Mouse (Mus musculus) heart, postnatal 0 days (tissue): ENCODE measurements around the gene A4gnt. TPM values are rescaled to one million over a fixed set of nuclear protein-coding genes. Genes with fewer than 3 reads are reported as not detected.

ENCODE experiments used
- ATAC-seq: fragments of 200-750 bp; cut with Nextera tagmentation; 2 replicates; pipeline ENCODE4 v1.8.0; 2017; ENCODE audit warnings: low read depth, moderate number of reproducible peaks, moderate library complexity; ENCODE audit not compliant: insufficient read depth
- DNase-seq: peaks from one replicate; pipeline ENCODE4 v3.0.0-alpha.2; 2016; ENCODE audit warnings: low spot score
- H3K27ac ChIP-seq: fragments of 300-500 bp; sonication (generic); 2 replicates; pipeline ENCODE4 v1.5.1; 2014; ENCODE audit warnings: low read depth, mild to moderate bottlenecking
- H3K27me3 ChIP-seq: fragments of 300-500 bp; sonication (generic); 2 replicates; pipeline ENCODE4 v1.6.1; 2014; ENCODE audit warnings: low read length, mixed read lengths; ENCODE audit not compliant: control insufficient read depth, insufficient read depth
- H3K36me3 ChIP-seq: fragments of 300-500 bp; sonication (generic); replicated peaks from 2 replicates; pipeline ENCODE4 v1.6.1; 2014; ENCODE audit warnings: low read length, mixed read lengths; ENCODE audit not compliant: control insufficient read depth, insufficient read depth
- H3K4me1 ChIP-seq: fragments of 300-500 bp; sonication (generic); 2 replicates; pipeline ENCODE4 v1.6.1; 2014; ENCODE audit warnings: antibody characterized with exemption; ENCODE audit not compliant: control insufficient read depth, insufficient read depth
- H3K4me2 ChIP-seq: fragments of 300-500 bp; sonication (generic); 2 replicates; pipeline ENCODE4 v1.6.1; 2014; ENCODE audit warnings: low read depth, mild to moderate bottlenecking, low read length, moderate library complexity
- H3K4me3 ChIP-seq: fragments of 300-500 bp; sonication (generic); 2 replicates; pipeline ENCODE4 v1.5.1; 2014; ENCODE audit warnings: low read depth, low read length
- H3K9ac ChIP-seq: fragments of 300-500 bp; sonication (generic); replicated peaks from 2 replicates; pipeline ENCODE4 v1.6.1; 2014; ENCODE audit warnings: low read depth, low read length, mixed read lengths
- H3K9me3 ChIP-seq: fragments of 300-500 bp; sonication (generic); replicated peaks from 2 replicates; pipeline ENCODE4 v1.6.1; 2016; ENCODE audit warnings: low read length; ENCODE audit not compliant: control insufficient read depth
- CTCF ChIP-seq: IDR thresholded peaks from 2 replicates; pipeline ENCODE4 v1.5.1; 2016; ENCODE audit warnings: antibody characterized with exemption, control low read depth, low read depth
- EP300 ChIP-seq: IDR thresholded peaks from 2 replicates; pipeline ENCODE4 v1.6.1; 2016; ENCODE audit warnings: antibody characterized with exemption, low read depth
- WGBS: fragments of 180-500 bp; shearing (Covaris S2); extraction: QIAGEN DNeasy Blood & Tissue Kit; methylation state at CpG from one replicate; pipeline ENCODE4 v1.1.7; 2014; 5-methylcytosine and 5-hydroxymethylcytosine counted together
- polyA plus RNA-seq: library from polyadenylated mRNA; unstranded; fragments of >200 nt; fragmentation: Nextera tagmentation; extraction: Ambion mirVana; gene quantifications from 2 replicates; pipeline ENCODE4 v1.2.1, GENCODE M21; 2015
- total RNA-seq: library from RNA; depleted of rRNA; stranded (reverse); fragments of >200 nt; gene quantifications from 2 replicates; pipeline ENCODE4 v1.2.3, GENCODE M21; 2014; ENCODE audit warnings: low replicate concordance; rRNA removed

Gene A4gnt
- total RNA-seq (not detected in 2 replicates), polyA plus RNA-seq (not detected in 2 replicates)

DNA sequence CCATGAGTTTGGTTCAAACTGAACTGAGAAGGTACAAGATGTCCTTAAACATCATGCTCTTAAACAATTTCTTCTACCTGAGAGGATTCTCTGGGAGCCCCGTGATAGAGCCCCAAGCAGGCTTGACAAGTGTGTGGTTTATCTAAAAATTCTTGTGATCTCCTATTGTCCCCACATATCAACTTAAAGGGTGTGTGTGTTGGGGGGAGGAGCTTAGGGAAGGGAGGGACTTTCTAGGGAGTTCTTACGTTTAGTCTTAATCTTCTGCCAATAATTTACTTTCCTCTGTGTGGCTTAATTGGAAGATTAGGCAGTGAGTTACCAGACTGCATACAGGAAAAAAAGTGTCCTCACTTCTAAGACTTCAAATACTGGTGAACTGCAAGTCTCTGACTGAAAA lies at the start of gene A4gnt:
Gene A4gnt, plus strand, starts transcription at position 301 of the 400 bp plus-strand sequence.
- 41% methylated on average over 2 of the region's 2 CpGs for WGBS
- Histone ChIP-seq H3K27me3 (no peaks in the 10 kb centered on the region), H3K4me3 (no peak within 1 kb of the TSS)

DNA sequence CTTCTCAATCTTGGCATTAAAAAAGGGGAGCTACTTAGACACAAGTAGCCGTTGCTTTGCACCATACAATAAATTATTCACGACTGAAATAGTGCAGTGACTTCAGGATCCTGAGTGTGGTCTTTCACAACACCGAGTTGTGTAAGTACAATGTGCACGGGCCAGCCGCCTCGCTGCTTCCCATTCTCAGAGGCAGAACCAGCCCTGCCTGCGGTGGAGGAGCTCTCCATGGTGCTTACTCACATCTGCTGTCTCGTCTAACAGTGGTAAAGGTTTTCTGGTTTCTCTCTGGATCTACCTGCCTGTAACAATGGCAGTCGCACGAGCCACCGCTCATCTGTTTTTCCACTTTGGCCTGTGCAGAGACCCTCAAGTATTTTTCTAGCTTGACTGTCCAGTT lies 48.6 kb upstream of the A4gnt start:
- Histone ChIP-seq H3K27ac (no peak overlapping the region), H3K4me2 (no peak overlapping the region), H3K36me3 (no peaks in the 10 kb centered on the region), H3K4me3 (no peak overlapping the region), H3K4me1 (peaks cover 17% of the 10 kb centered on the region), H3K9me3 (no peaks in the 10 kb centered on the region), H3K27me3 (no peaks in the 10 kb centered on the region), H3K9ac (no peak overlapping the region)
- ATAC-seq (no peak), DNase-seq (peak; percentile 48)
- WGBS, result 11% methylated on average over 11 of the region's 11 CpGs
- TF ChIP-seq CTCF, result no peak
- no peak for TF ChIP-seq EP300

More for the DNA sequence above, at the start of gene A4gnt:
- ATAC-seq (no peak), DNase-seq (no peak)
- Histone ChIP-seq H3K9me3 (no peaks in the 10 kb centered on the region), H3K27ac (no peak within 1 kb of the TSS), H3K4me1 (no peaks in the 10 kb centered on the region), H3K9ac (no peak within 1 kb of the TSS), H3K4me2 (no peak within 1 kb of the TSS), H3K36me3 (no peaks in the 10 kb centered on the region)
- no peak for TF ChIP-seq CTCF
- TF ChIP-seq EP300, result no peak

- no peak for DNase-seq
- peak overlapping the region; percentile 96 for H3K4me2 ChIP-seq
- under 1% methylated on average over 15 of the region's 15 CpGs for WGBS
- H3K36me3 ChIP-seq, result no peaks in the 10 kb centered on the region
- H3K27me3 ChIP-seq, result no peaks in the 10 kb centered on the region
- TF ChIP-seq EP300 (no peak), CTCF (no peak)
- no peak for ATAC-seq
- peak overlapping the region; percentile 99 for H3K27ac ChIP-seq
- H3K9ac ChIP-seq, result peak overlapping the region; percentile 92
- peaks cover 17% of the 10 kb centered on the region for H3K4me1 ChIP-seq
- peak overlapping the region; percentile 95 for H3K4me3 ChIP-seq
- H3K9me3 ChIP-seq, result no peaks in the 10 kb centered on the region
Measured at GRCm38 (mm10) chr9:99568023-99568346, 44.3 kb upstream of the A4gnt start.

DNA sequence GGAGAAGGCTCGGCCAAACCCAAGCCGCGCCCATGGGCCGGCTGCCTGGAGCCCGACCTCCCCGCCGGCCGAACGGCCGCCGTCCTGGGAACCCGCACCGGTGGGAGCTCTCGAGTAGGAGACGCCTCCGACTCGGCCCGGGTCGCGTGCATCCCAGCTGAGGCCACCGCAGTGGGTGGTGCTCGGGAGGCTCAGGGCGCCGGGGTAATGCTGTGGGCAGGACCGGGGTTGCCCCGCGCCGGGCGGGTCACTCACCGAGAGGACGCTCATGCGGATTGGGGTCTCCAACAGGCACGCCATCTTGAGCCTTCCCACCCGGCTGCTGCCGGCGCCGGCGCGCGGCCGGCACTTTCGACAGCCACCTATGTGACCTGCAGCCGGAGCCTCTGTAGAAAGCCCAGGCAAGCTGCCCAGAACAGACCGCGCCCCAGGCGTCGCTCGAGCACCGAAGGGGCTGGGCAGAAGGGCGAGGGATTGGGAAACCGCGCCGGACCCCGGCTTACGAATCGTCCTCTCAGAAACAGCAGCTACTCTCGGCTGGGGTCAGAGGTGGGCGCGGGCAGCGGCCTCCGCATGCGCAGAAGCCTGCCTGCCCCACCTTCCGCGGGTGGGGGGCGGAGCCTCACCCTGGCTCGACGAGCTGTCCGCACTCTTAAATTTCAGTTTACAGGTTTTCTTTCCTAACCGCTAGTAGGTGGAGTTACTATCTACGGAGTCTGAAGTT lies 43.8 kb upstream of the A4gnt start, which contains the start of gene Armc8:
Gene Armc8, minus strand, starts transcription at position 553 of the 724 bp plus-strand sequence.
- DNase-seq (peak; percentile 85), ATAC-seq (peak; percentile 98)
- Histone ChIP-seq H3K4me2 (peak within 1 kb of the TSS; percentile 96), H3K9me3 (no peaks in the 10 kb centered on the region), H3K9ac (peak within 1 kb of the TSS; percentile 92), H3K4me1 (peaks cover 17% of the 10 kb centered on the region), H3K27ac (peak within 1 kb of the TSS; percentile 99), H3K4me3 (peak within 1 kb of the TSS; percentile 95), H3K36me3 (no peaks in the 10 kb centered on the region), H3K27me3 (no peaks in the 10 kb centered on the region)
- no peak for TF ChIP-seq CTCF
- peak; percentile 75; the same call in 1 of the 2 replicates for TF ChIP-seq EP300
- under 1% methylated on average over 63 of the region's 70 CpGs for WGBS

GRCm38 (mm10) chr9:99569071-99569397 lies 43.3 kb upstream of the A4gnt start:
- WGBS, result 1% methylated on average over 9 of the region's 9 CpGs

More at GRCm38 (mm10) chr9:99569071-99569397, 43.3 kb upstream of the A4gnt start:
- H3K27ac ChIP-seq, result peak overlapping the region; percentile 99
- no peaks in the 10 kb centered on the region for H3K9me3 ChIP-seq
- H3K36me3 ChIP-seq, result no peaks in the 10 kb centered on the region
- peak overlapping the region; percentile 96 for H3K4me2 ChIP-seq
- peak overlapping the region; percentile 95 for H3K4me3 ChIP-seq
- DNase-seq (no peak), ATAC-seq (peak; percentile 50)
- TF ChIP-seq EP300 (no peak), CTCF (no peak)
- H3K27me3 ChIP-seq, result no peaks in the 10 kb centered on the region
- peaks cover 17% of the 10 kb centered on the region for H3K4me1 ChIP-seq
- H3K9ac ChIP-seq, result peak overlapping the region; percentile 92
